Comparison of ENCODE assay signal across 7 mouse cellular contexts in genomic region chr8:19702972-19703709, GRCm38 (mm10). TPM values are rescaled to one million over a fixed set of nuclear protein-coding genes. Genes with fewer than 3 reads are reported as not detected.
A peak's percentile ranks its signal among the peaks of the same experiment; 100 is the strongest.
DNase-seq lines count a peak whose midpoint lies in the region; ATAC-seq lines count a peak whose summit lies in the region.
"Not testable (repeated sequence)": the region's sequence is repeated elsewhere in the genome, so short reads cannot be mapped to it uniquely, and the experiment has no call there.

No protein-coding gene starts in this region.

- H3K9me3 ChIP-seq in intestine, embryonic 15.5 days; megakaryocyte, embryonic 14.5 days: not testable (repeated sequence)

- peak; percentile 90 for ATAC-seq in intestine, embryonic 15.5 days

- not testable (repeated sequence) for H3K9ac ChIP-seq in intestine, embryonic 15.5 days

- intact Hi-C loops in left cerebral cortex, postnatal 10 days (cut with DNase I): not testable (repeated sequence)

- not testable (repeated sequence) for H3K4me1 ChIP-seq in intestine, embryonic 15.5 days (replicated peaks); megakaryocyte, embryonic 14.5 days

- not testable (repeated sequence) for H3K27ac ChIP-seq in intestine, embryonic 15.5 days

- H3K4me2 ChIP-seq in intestine, embryonic 15.5 days (replicated peaks): not testable (repeated sequence)

- H3K4me3 ChIP-seq in intestine, embryonic 15.5 days (replicated peaks): not testable (repeated sequence)
- H3K4me3 ChIP-seq in megakaryocyte, embryonic 14.5 days (replicated peaks): peak overlapping the region; percentile 14

- not testable (repeated sequence) for H3K36me3 ChIP-seq in intestine, embryonic 15.5 days; megakaryocyte, embryonic 14.5 days (replicated peaks; ENCODE audit: low read length)

- DNase-seq in adrenal gland, adult 8-10 months: peak; percentile 50
- peak; percentile 82 for DNase-seq in embryo, embryonic 9.5 days (ENCODE audit: extremely low spot score)
- DNase-seq in gastrocnemius, postnatal 4 days (ENCODE audit: low spot score in 2 of 2): peak; percentile 67 to 82
- peak; percentile 91 to 94 for DNase-seq in left cerebral cortex, postnatal 10 days (ENCODE audit: extremely low spot score in 1 of 2, low spot score in 2 of 2)
- DNase-seq in right cerebral cortex, postnatal 25 days: peak; percentile 84

- H3K27me3 ChIP-seq in intestine, embryonic 15.5 days (replicated peaks); megakaryocyte, embryonic 14.5 days (replicated peaks): not testable (repeated sequence)

- 38% methylated on average over 13 of the region's 13 CpGs for WGBS in intestine, embryonic 15.5 days

RNA-seq across cellular contexts. Expression of gene 4930467E23Rik, which starts 26.2 kb away (rescaled TPM):
- 1 to 10 TPM in 1 of 4 experiments, under 1 TPM in 1, not detected in 2; 0.46 to 2.2 TPM for total RNA-seq in adrenal gland, adult 8-10 months (2022)
- total RNA-seq in gastrocnemius, postnatal 4 days (2021): under 1 TPM; 0.26 to 0.47 TPM
- 0.21 and 0.23 TPM in 2 replicates for polyA plus RNA-seq in intestine, embryonic 15.5 days (2015; fragmentation: Nextera tagmentation; extraction: Ambion mirVana)
- under 1 TPM in 1 of 2 experiments, not detected in 1; 0.30 TPM for total RNA-seq in left cerebral cortex, postnatal 10 days (2021)
- not detected in 2 replicates for polyA plus RNA-seq in megakaryocyte, embryonic 14.5 days (2012; ENCODE audit: insufficient read depth, low replicate concordance)
